Mouse (Mus musculus): Measurements from ENCODE around the gene Rab22a.
"Not testable (repeated sequence)": the region's sequence is repeated elsewhere in the genome, so short reads cannot be mapped to it uniquely, and the experiment has no call there.

DNA sequence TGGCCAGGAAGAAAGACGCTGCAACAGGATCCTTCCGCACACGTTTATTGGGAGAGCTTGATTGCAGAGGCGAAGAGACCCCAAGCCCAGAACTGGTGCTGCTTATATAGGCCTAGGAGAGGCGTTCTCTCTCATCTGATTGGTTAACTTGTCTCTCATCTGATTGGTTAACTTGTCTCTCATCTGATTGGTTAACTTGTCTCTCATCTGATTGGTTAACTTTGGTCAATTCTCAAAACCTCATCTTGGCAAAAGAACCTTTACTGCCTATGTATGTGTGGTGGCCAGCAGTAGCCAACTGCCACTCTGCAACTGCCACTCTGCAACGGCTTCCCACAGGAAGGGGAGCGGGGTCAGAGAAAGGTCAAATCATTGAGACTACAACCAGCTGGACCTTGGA lies 59.6 kb downstream of the Rab22a start, which contains the start of gene 1700010B08Rik:
- TF ChIP-seq MAFK (IDR thresholded peaks at IDR 0.05; ENCODE audit: insufficient replicate concordance, low read length); KAT2A (IDR thresholded peaks at IDR 0.05; ENCODE audit: insufficient replicate concordance, low read length); CTCF (conservative IDR thresholded peaks at IDR 0.05 in 1 of 2, IDR thresholded peaks at IDR 0.05 in 1 of 2; ENCODE audit: low read depth in 2 of 2, low read length in 2 of 2); SIN3A (IDR thresholded peaks at IDR 0.05; ENCODE audit: low read length); JUND (conservative IDR thresholded peaks at IDR 0.05; ENCODE audit: low read depth, low read length); USF1 (IDR thresholded peaks at IDR 0.05; ENCODE audit: low read depth, low read length); POLR2A (IDR thresholded peaks at IDR 0.05; ENCODE audit: low read depth, low read length); GABPA (IDR thresholded peaks at IDR 0.05; ENCODE audit: insufficient replicate concordance, low read depth, low read length); MAZ (IDR thresholded peaks at IDR 0.05; ENCODE audit: low read depth, low read length); ZNF384 (IDR thresholded peaks at IDR 0.05; ENCODE audit: low read depth, low read length): not testable (repeated sequence)
